Mouse (Mus musculus): ENCODE data around the gene Defb28. TPM values are rescaled to one million over a fixed set of nuclear protein-coding genes. Genes with fewer than 3 reads are reported as not detected.

Gene Defb28
- polyA plus RNA-seq, 1 experiment from 2014 or later = not detected

DNA sequence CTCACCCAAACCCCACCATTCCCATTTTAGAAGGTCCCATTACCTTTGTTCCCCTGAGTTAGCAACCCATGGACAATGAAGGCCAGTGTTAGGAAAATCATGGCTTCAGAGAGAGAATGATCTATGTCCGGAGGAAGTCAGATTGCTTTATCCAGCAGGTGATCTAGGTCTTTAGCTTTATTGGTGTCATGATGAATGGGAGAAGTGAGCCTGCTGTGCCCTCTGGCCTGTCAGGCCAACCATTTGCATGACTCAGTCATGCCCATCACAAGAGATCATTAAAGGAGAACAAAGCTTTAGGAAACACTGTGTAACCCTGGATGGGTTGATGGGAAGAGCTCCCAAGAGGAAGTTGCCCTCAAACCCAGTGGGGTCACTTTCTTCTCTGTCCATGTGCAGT, 6.5 kb upstream of the Defb28 start, which contains the start of gene Defb26:
Gene Defb26 (minus strand): TSS at position 101 of the 400 bp plus-strand sequence.
- H3K27me3 ChIP-seq (replicated peaks; ENCODE audit: low read depth, poor library complexity, severe bottlenecking) = no peaks in the 10 kb centered on the region
- H3K36me3 ChIP-seq (replicated peaks) = no peaks in the 10 kb centered on the region
- H3K4me1 ChIP-seq = no peaks in the 10 kb centered on the region
- H3K9me3 ChIP-seq = no peaks in the 10 kb centered on the region
- WGBS = 82% methylated on average over 1 of the region's 1 CpGs
- no peak within 1 kb of the TSS for H3K27ac ChIP-seq (replicated peaks)
- H3K4me3 ChIP-seq = no peak within 1 kb of the TSS
- no peak for DNase-seq (ENCODE audit: low spot score)

DNA sequence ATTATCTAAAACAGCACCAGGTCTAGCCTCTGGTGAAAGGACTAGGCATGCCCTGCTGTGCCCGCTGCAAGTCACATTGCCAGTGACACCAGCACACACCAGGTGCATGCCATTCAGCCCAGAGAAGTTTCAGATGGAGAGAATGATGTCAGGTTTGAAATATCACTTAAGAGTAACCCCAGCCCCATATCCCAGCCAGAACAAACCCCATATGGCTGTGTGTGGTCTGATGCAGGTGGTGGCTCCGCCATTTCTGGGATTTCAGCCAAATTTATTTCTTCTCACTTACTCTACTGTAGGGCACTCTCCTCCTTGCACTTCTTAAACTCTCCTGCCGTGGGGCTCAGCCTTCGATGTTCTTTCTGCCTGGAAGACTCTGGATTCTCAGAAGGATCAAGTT, 2.0 kb upstream of the Defb28 start:
- H3K27me3 ChIP-seq (replicated peaks; ENCODE audit: low read depth, poor library complexity, severe bottlenecking) = no peaks in the 10 kb centered on the region
- H3K4me1 ChIP-seq = no peaks in the 10 kb centered on the region
- H3K27ac ChIP-seq (replicated peaks) = no peak overlapping the region
- no peaks in the 10 kb centered on the region for H3K36me3 ChIP-seq (replicated peaks)
- no peak for DNase-seq (ENCODE audit: low spot score)
- no peaks in the 10 kb centered on the region for H3K9me3 ChIP-seq
- 82% methylated on average over 4 of the region's 4 CpGs for WGBS
- H3K4me3 ChIP-seq = no peak overlapping the region

DNA sequence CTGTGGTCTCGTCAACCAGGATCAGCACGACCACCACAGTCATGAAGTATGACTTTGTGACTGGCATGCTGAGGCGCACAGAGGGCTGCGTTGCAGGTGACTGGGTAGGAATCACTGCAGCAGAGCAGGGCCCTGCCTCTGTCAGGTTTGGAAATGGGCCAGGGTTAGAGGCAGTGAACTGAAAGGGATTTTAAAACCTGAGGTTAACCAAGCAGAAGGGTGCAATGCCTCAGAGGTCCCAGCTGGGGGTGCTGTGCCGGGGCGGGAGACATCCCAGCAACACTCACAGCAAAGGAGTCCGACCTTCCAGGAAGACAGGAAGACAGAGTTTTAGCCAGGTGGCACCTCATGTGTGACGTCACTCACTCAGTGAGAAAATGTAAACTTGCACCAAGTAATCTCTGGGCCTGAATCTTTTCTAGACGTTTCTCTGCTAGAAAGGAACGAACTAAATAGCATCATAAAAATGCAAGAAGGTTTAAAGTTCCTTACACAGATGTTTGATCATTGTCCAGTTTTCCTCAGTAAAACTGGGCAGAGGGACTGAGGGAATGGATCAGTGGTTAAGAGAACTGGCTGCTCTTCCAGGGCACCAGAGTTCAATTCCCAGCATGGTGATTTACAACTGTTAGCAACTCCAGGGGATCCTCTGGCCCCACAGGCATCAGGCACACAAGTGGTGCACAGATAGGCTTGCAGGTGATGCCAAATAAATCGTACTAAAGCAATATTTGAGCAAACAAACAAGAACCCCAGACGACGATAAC, 22.1 kb downstream of the Defb28 start, which contains the start of gene Defb29:
Gene Defb29 (minus strand): TSS at position 155 of the 767 bp plus-strand sequence.
- H3K36me3 ChIP-seq (replicated peaks) = no peaks in the 10 kb centered on the region
- no peak within 1 kb of the TSS for H3K27ac ChIP-seq (replicated peaks)
- WGBS = 56% methylated on average over 13 of the region's 13 CpGs
- H3K4me1 ChIP-seq = no peaks in the 10 kb centered on the region
- 0 out of 2 replicates have a peak, but pooled peaks cover 2% of the 10 kb centered on the region for H3K9me3 ChIP-seq
- H3K27me3 ChIP-seq (replicated peaks; ENCODE audit: low read depth, poor library complexity, severe bottlenecking) = no peaks in the 10 kb centered on the region
- no peak for DNase-seq (ENCODE audit: low spot score)
- H3K4me3 ChIP-seq = no peak within 1 kb of the TSS

DNA sequence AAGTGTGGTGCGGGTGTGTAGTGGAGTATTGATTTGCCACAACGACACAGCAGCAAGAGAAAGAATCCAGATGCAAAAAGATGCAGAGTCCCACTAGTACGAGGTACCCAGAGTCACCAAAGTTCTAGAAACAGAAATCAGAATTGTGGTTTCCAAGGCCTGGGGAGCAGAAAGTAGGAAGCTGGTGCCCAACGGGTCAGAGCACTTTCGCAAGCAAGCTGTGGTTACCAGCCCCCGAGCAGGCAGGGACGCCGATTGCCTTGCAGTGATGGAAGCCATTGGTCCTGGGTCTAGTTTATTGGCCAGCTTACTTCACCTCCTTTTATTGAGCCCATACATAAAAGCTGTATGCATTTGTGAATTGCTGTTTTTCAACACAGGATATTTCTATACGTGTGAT, 23.9 kb downstream of the Defb28 start:
- H3K4me3 ChIP-seq = no peak overlapping the region
- H3K27me3 ChIP-seq (replicated peaks; ENCODE audit: low read depth, poor library complexity, severe bottlenecking) = no peaks in the 10 kb centered on the region
- no peak for DNase-seq (ENCODE audit: low spot score)
- 0 out of 2 replicates have a peak, but pooled peaks cover 2% of the 10 kb centered on the region for H3K9me3 ChIP-seq
- no peaks in the 10 kb centered on the region for H3K36me3 ChIP-seq (replicated peaks)
- H3K27ac ChIP-seq (replicated peaks) = no peak overlapping the region
- WGBS = 85% methylated on average over 9 of the region's 9 CpGs
- H3K4me1 ChIP-seq = no peaks in the 10 kb centered on the region

DNA sequence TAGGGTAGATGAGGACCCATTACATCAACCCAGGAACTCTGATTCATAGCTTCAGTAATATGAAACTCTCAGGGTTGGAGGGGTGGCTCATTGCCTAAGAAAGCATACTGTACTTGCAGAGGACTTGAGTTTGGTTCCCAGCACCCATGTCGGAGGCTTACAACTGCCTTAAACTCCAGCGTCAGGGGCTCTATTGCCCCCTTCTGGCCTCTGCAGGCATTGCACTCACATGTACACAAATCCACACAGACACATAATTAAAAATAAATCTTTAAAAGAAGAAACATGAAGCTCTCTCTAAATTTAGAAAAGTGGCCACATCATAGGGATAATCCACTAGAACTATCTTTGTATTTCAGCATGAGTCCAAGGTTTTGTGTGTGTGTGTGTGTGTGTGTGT, 24.8 kb downstream of the Defb28 start:
- Histone ChIP-seq H3K9me3 (0 out of 2 replicates have a peak, but pooled peaks cover 2% of the 10 kb centered on the region), H3K27ac (replicated peaks) (no peak overlapping the region), H3K4me1 (no peaks in the 10 kb centered on the region), H3K4me3 (no peak overlapping the region), H3K36me3 (replicated peaks) (no peaks in the 10 kb centered on the region), H3K27me3 (replicated peaks; ENCODE audit: low read depth, poor library complexity, severe bottlenecking) (no peaks in the 10 kb centered on the region)
- WGBS = 69% methylated on average over 2 of the region's 2 CpGs
- DNase-seq (ENCODE audit: low spot score) = no peak

DNA sequence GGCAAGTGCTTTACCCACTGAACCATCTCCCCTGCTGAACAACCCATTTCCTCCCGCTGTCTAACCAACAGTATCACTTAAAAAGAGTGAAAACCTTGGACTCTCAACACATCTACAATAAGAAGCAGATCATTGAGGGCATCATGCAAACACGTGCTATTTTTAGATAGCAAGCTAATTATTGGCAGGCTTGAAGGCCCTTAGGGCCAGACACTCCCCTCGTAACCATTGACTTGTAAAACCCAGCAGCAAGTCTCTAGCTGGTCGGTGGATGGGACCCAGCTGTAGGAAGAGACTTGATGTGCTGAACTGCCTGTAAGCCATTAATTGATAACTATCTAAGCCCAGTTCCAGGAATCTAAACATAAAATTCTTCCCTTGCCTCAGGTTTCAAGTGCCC, 25.4 kb downstream of the Defb28 start:
- DNase-seq (ENCODE audit: low spot score) = no peak
- 70% methylated on average over 4 of the region's 4 CpGs for WGBS
- 0 out of 2 replicates have a peak, but pooled peaks cover under 1% of the 10 kb centered on the region for H3K4me1 ChIP-seq
- H3K36me3 ChIP-seq (replicated peaks) = no peaks in the 10 kb centered on the region
- H3K27ac ChIP-seq (replicated peaks) = no peak overlapping the region
- no peaks in the 10 kb centered on the region for H3K27me3 ChIP-seq (replicated peaks; ENCODE audit: low read depth, poor library complexity, severe bottlenecking)
- 0 out of 2 replicates have a peak, but pooled peaks cover 2% of the 10 kb centered on the region for H3K9me3 ChIP-seq
- no peak overlapping the region for H3K4me3 ChIP-seq

DNA sequence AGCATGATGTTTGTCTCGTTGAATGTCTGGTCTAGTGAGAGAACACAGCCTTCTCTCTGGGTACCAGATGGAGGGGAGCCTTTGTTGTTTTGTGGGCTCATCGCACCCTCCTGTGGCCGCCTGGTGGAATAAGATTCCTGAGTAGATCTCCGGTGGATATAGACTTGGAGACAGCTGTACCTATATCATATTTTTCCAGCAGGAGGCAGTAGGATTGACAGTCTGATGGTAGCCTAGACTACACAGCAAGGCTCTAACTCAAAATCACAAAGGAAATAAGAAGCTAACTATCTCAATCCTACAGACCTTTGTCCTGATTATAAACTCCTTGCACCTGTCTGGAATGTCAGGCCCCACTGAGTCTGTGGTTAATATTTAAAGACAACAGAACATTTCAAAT, 26.6 kb downstream of the Defb28 start:
- 24% methylated on average over 4 of the region's 4 CpGs for WGBS
- no peak overlapping the region for H3K4me3 ChIP-seq
- H3K36me3 ChIP-seq (replicated peaks) = no peaks in the 10 kb centered on the region
- no peak overlapping the region for H3K27ac ChIP-seq (replicated peaks)
- H3K27me3 ChIP-seq (replicated peaks; ENCODE audit: low read depth, poor library complexity, severe bottlenecking) = no peaks in the 10 kb centered on the region; the same call in 1 of the 2 replicates
- 0 out of 2 replicates have a peak, but pooled peaks cover 2% of the 10 kb centered on the region for H3K9me3 ChIP-seq
- DNase-seq (ENCODE audit: low spot score) = peak; percentile 62
- H3K4me1 ChIP-seq = 0 out of 2 replicates have a peak, but pooled peaks cover 2% of the 10 kb centered on the region

DNA sequence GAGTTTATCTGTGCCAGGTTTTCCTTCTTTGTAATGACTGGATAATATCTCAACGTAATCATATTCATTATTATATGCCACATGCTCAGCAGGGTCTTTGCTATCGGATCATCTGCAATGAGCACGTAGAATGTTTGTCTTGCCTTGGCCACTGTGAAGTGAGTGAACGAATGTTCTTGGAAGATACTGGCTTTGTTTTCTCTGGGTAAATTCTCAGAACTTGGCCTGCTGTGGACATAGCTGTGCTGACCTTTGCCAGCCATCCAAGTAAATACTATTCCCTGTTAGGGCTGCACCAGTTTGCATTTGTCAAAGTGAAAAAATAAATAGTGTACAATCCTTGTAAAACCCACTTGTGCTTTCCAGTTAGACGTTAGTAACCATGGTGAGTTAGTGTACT, 30.1 kb downstream of the Defb28 start:
- WGBS = 79% methylated on average over 5 of the region's 5 CpGs
- H3K27me3 ChIP-seq (replicated peaks; ENCODE audit: low read depth, poor library complexity, severe bottlenecking) = no peaks in the 10 kb centered on the region; the same call in 1 of the 2 replicates

DNA sequence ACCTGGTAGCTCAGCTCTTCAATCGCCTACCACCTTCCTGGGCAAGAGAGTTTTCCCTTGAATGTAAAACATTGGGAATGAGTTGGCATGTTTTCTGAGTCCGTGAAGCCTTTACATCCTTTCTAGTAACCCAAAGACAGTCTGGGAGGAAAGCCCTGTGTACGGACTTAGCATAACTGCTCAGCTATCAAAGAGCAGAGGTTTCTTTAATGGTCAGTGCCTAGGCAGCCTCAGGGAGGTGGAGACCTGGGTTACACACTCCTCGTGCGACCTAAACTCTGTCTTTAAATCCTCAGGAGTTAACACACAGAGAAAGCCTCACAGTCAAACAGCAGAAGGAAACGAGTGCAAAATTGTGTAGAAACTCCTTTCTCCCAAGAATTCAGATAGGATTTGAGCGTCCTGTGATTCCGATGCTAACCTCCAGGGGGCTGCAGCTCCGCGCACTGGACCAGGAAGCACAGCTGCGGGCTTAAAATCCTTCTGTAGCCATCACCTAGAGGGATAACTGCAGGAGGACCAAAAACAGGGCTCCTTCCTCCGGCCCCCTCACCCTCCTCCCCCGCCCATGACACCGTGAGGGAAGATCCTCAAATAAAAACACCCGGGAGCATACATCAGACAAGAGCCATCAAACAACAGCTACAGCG, 35.8 kb downstream of the Defb28 start:
- Histone ChIP-seq H3K36me3 (replicated peaks) (no peaks in the 10 kb centered on the region), H3K27me3 (replicated peaks; ENCODE audit: low read depth, poor library complexity, severe bottlenecking) (no peaks in the 10 kb centered on the region; the same call in 1 of the 2 replicates), H3K4me3 (peak overlapping the region; percentile 35; the same call in 1 of the 2 replicates), H3K9me3 (no peaks in the 10 kb centered on the region), H3K4me1 (peaks cover 6% of the 10 kb centered on the region; the same call in 1 of the 2 replicates), H3K27ac (replicated peaks) (no peak overlapping the region)
- 15% methylated on average over 16 of the region's 16 CpGs for WGBS
- peak; percentile 77 for DNase-seq (ENCODE audit: low spot score)

More for the DNA sequence above, 30.1 kb downstream of the Defb28 start:
- no peak overlapping the region for H3K27ac ChIP-seq (replicated peaks)
- no peaks in the 10 kb centered on the region for H3K36me3 ChIP-seq (replicated peaks)
- H3K4me3 ChIP-seq = no peak overlapping the region
- 0 out of 2 replicates have a peak, but pooled peaks cover 2% of the 10 kb centered on the region for H3K4me1 ChIP-seq
- no peaks in the 10 kb centered on the region for H3K9me3 ChIP-seq
- no peak for DNase-seq (ENCODE audit: low spot score)

DNA sequence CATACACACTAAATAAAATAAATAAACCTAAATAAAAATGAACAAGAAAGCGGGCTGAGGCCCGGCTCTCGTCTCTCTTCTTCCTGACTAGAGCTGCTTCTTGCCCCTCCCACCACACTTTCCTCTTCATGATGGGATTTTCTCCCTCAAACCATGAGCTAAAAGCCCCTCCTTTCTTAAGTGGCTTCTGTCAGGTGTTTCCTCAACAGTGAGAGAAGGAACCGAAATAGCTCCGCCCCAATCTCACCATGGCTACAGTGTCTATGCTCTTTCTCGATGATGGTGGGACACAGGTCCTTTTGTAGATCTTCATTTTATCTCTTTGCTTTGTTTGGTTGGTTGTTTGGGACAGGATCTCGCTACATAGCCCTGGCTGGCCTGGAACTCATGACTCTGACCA, 38.6 kb downstream of the Defb28 start:
- WGBS = 91% methylated on average over 7 of the region's 7 CpGs
- Histone ChIP-seq H3K36me3 (replicated peaks) (no peaks in the 10 kb centered on the region), H3K4me3 (no peak overlapping the region), H3K27me3 (replicated peaks; ENCODE audit: low read depth, poor library complexity, severe bottlenecking) (no peaks in the 10 kb centered on the region), H3K4me1 (peaks cover 6% of the 10 kb centered on the region; the same call in 1 of the 2 replicates), H3K27ac (replicated peaks) (no peak overlapping the region), H3K9me3 (no peaks in the 10 kb centered on the region)
- no peak for DNase-seq (ENCODE audit: low spot score)

DNA sequence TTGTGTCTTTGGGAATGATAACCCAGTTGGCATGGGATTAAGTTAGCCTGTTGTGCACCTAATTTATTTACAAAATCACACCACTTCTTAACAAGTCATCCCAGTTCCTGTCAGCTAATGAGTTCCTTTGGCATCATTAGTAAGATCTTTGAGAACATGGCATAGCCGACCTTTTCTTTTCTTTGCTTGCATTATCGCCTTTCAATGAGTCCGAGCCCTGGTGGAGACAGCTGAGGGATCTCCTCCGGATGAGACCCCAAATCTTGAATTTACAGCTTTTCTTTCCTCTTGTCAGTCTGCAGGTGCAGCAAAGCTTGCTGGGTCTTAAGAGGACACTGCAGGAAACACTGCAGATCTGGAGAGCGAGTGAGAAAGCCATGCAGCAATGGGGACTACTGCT, 51.0 kb downstream of the Defb28 start, which contains the start of gene Gm17416:
Gene Gm17416 (plus strand): TSS at position 301 of the 400 bp plus-strand sequence.
- H3K27me3 ChIP-seq (replicated peaks; ENCODE audit: low read depth, poor library complexity, severe bottlenecking) = no peaks in the 10 kb centered on the region
- H3K4me3 ChIP-seq = no peak within 1 kb of the TSS
- no peaks in the 10 kb centered on the region for H3K4me1 ChIP-seq
- no peak within 1 kb of the TSS for H3K27ac ChIP-seq (replicated peaks)
- WGBS = 89% methylated on average over 5 of the region's 5 CpGs
- no peaks in the 10 kb centered on the region for H3K36me3 ChIP-seq (replicated peaks)
- no peaks in the 10 kb centered on the region for H3K9me3 ChIP-seq
- DNase-seq (ENCODE audit: low spot score) = no peak

DNA sequence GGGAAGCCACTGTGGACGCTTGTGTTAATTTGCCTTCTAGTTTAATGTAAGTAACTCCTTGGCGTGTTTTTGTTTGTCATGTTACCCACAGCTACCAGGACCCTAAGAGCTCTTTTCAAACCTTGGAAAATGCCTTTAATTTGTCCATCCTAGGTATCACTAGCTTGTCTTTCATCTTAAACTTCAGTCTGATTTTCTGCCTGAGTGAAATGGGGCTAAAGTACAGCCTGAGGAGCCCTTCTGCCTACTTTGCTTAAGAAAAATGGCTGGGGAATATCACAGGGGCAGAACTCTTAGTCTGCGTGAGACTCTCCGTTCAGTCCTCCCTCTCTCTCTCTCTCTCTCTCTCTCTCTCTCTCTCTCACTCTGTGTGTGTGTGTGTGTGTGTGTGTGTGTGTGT, 51.8 kb downstream of the Defb28 start:
- Histone ChIP-seq H3K27me3 (replicated peaks; ENCODE audit: low read depth, poor library complexity, severe bottlenecking) (no peaks in the 10 kb centered on the region), H3K36me3 (replicated peaks) (no peaks in the 10 kb centered on the region), H3K27ac (replicated peaks) (no peak overlapping the region), H3K9me3 (no peaks in the 10 kb centered on the region), H3K4me3 (no peak overlapping the region), H3K4me1 (peaks cover 3% of the 10 kb centered on the region; the same call in 1 of the 2 replicates)
- no peak for DNase-seq (ENCODE audit: low spot score)
- 84% methylated on average over 4 of the region's 4 CpGs for WGBS
